Mouse (Mus musculus): Measurements from ENCODE around the gene Opalin. TPM values are rescaled to one million over a fixed set of nuclear protein-coding genes. Genes with fewer than 3 reads are reported as not detected.

The Opalin gene
- total RNA-seq (2021): not detected

DNA sequence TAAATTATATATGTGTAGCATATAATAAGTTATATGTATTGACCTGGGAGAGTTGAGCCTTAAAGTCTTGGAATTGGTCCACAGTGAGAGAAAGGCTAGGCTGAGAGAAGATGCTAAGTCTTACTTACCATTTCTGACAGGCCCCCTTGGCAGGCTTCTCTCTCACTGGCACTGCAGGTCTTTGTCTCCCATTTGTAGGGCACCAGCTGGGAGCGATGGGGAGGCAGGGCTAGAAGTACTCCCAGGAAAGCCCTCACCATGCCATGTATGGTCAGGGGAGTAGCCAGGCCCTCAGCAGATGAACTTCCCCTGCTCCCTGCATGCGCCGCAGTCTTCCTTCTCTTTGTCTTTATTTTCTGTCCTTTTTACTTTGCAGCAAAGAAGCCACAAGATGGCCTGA is at the start of gene Opalin:
TSS of gene Opalin (minus strand) at position 208 of the 400 bp plus-strand sequence.
- no peak for DNase-seq

DNA sequence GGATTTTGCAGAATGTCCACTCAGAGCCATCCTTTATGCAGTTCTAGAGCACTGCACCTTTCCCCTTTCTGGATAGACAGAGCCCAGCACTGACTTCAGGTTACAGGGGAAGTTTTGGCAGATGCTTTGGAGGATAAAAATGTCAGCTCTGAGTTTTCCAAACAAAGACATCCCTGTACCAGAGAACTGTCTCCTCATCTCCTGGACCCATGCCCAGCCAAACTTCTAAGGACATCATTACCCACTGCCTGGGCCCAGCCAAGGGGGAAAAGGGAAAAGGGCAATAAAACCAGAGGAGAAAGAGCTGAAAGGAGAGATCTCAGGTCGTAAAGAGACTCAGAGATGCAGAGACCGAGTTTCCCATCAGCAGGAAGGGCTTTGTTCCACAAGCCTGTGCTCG is 46.1 kb upstream of the Opalin start:
- intact Hi-C loops (cut with DNase I): no loop called here
- no peak for DNase-seq

More for the DNA sequence above, at the start of gene Opalin:
- intact Hi-C loops (cut with DNase I): no loop called here

DNA sequence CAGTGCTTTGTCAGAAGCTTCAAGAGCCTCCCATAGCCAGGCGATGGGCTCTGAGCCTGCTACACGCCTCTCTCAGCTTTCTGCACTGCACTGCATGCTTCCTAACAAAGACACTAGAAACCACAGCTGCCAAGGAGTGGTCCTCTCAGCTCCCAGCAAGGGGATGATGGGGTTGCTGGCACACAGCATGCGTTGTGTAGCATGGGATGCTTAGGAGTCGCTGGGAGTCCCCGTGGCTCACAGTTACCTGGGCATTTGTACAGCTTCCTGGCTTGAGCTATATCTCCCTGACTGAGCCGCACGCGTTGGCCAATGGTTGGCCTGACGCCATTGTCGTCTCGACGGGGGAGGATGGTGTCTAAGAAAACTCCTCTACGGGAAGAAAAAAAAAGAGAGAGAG is 43.0 kb upstream of the Opalin start:
- no peak for DNase-seq
- intact Hi-C loops (cut with DNase I): no loop called here

DNA sequence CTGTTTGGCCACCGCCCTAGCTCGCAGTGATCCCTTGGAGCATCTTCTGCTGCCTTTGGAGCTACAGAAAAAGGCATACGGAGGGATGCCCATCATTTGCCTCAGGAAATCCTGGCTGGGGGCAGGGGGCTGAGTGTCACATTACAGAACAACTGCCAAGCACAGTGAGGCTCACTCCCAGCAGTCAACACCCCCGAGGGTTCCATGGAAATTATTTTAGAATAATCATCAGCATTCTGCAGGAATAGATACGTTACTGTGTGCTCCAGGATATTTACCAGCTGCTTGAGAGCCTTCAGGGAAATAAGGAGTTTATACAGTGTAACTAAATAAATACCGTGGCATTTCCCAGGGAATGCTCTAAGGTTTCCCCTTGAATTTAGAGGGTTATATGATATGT is 41.4 kb upstream of the Opalin start:
- no peak for DNase-seq

DNA sequence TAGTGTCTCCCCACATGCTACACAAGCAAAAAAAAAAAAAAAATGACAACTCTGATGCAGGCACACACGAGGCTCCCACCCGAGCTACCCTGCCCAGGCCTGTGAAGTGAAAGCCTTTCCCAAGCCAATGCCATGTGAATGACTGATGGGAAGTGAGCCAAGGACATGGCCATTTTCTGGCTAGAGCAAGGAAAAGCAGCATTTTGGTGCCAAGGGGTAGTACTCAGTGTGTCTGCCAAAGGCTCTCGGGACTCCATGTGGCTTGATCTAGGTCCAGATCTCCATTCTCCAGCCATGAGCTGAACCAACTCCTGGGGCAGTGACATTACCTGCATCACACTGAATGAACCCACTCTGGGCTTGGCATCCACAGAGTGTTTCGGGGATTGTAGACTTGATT is 40.4 kb upstream of the Opalin start:
- DNase-seq: no peak
- intact Hi-C loops (cut with DNase I): no loop called here

More for the DNA sequence above, 41.4 kb upstream of the Opalin start:
- intact Hi-C loops (cut with DNase I): no loop called here

DNA sequence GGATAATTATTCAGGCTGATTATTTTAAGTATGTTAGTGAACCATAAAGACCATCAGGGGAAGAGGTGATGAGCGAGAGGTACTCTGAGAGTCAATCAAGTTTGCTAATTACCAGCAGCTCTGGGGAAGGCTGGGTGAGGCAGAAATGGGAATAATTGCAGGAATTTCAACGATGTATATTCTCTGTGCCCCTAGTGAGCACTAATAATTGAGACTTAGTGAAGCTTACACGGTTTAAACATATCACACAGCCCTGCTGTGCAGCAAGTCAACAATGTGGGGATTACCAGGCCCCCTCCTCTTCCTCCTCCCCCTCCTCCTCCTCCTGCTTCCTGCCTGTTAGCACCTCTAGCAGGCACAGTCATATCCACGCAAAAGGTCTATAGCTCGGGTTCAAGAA is 37.7 kb upstream of the Opalin start:
- intact Hi-C loops (cut with DNase I): no loop called here
- no peak for DNase-seq

DNA sequence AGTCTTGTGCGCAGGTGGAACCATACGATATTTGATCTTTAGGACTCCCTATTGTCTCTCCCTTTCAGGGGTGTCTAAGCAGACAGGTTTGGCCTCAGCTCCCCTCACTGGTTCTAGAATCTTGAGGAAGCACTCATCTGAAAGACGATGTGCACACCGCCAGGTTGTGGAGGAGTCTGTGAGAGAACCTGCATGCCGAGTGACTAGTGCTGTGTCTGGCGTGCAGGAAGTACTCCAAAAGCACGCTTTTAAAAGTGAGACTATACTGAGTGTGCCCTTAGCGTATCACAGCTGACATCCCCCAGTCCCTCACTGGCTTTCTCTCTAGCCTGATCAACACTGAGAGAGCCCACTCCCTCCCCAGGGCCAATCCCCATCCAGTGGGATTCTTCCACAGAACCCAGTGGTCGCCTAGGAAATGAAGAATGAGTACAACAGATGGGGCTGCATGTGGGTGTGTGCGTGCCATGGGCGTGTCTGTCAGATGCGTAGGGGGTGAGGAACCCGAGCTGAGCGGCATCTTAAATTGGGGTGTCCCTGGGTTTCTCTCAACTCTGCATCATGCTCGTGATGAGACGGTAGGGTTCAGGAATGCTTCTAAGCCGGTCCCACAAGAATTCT is 37.1 kb upstream of the Opalin start:
- intact Hi-C loops (cut with DNase I): no loop called here
- DNase-seq: no peak

DNA sequence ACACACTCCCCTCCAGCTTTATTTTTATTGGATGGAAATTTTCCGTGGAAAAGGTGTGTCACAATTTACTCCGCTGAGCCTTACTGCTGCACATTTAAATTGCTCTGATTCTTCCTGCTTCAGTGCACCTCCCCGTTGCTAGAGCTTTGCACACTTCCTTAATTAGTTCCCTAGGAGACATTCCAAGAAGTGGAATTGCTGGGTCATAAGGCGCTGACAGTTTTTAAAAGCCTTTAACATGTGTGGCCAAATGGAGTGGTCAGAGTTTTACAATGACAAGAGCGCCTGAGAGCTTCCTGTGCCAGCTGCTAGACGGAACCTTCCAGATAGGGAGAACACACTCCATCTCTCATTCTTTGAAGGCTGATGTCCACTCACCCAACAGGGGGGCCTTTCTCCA is 35.7 kb upstream of the Opalin start:
- intact Hi-C loops (cut with DNase I): no loop called here
- no peak for DNase-seq

DNA sequence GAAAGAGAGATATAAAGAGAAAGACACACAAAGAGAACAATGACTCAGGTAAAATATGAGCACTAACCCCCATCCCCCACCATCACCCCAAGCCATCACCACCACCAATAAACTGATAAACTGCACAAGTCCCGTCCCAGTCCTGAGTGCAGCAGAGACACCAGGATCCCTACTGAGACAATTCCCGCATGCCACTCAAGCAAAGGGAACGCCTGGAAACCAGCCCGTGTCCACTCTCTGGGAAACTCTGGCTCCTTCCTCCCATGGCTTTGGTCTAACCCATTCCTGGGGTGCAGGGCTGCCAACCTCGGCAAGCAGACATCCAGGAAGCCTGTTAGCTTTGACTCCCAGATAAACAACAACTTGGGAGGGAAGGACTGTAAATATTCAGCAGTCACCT is 33.1 kb upstream of the Opalin start:
- intact Hi-C loops (cut with DNase I): loop anchor here (5.0 kb wide), 1 partner anchor 42 kb away; no protein-coding TSS in a partner anchor
- DNase-seq: no peak

DNA sequence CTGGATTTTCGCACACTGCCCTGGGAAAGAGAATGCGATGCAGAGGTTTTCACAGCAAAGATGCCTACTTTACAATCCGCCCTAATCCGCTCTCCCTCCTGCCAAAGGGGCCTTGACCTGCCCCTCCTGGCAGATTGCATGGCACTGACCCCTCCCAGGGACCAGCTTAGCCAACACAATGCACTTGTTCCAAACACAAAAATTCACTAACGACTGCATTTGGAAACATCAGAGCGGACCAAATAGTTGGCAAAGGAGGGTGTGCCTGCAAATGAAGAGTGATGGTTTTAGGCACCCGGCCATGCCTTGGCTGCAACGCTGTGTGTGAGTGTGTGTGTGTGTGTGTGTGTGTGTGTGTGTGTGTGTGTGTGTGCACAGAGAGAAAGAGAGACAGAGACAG is 32.6 kb upstream of the Opalin start:
- no peak for DNase-seq
- intact Hi-C loops (cut with DNase I): loop anchor here (5.0 kb wide), 1 partner anchor 43 kb away; no protein-coding TSS in a partner anchor

DNA sequence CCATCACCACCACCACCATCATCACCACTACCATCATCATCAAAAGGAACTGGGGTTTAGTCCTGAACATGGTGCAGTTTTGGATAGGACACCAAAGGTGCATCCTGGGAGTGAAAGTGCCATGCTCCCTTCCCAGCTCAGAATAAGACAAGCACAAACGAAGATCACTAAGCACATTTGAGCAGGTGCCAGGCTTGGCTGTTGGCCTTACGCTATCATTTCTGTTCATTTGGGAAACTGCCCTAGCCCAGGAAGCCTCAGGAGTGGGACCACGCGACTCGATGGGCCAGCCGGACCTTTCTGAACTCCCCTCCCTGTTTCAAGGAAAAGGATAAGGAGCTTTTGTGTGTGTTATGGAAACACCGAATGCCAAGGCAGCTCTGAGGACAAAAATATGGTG is 31.8 kb upstream of the Opalin start:
- intact Hi-C loops (cut with DNase I): loop anchor here (5.0 kb wide), 1 partner anchor 44 kb away; no protein-coding TSS in a partner anchor
- no peak for DNase-seq

DNA sequence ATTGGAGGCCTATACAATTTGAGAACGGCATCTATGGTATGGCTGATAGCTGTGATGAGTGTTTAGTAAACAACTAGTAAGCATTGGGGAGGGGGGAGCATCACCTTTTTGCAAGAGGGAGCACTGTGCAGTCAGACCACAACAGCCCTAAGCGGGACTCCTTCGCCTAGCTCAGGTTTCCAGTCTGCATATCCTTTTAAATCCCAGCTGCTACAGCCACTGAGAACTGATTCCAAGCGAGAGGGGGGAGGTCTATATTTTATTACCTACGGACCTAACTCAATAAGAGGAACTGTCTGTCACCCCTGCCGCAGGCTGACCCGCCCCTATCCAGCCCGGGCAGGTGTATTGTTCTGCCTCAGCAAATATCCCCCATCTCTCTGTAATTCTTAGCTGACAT is 30.6 kb upstream of the Opalin start:
- DNase-seq: no peak
- intact Hi-C loops (cut with DNase I): loop anchor here (5.0 kb wide), 1 partner anchor 45 kb away; no protein-coding TSS in a partner anchor

DNA sequence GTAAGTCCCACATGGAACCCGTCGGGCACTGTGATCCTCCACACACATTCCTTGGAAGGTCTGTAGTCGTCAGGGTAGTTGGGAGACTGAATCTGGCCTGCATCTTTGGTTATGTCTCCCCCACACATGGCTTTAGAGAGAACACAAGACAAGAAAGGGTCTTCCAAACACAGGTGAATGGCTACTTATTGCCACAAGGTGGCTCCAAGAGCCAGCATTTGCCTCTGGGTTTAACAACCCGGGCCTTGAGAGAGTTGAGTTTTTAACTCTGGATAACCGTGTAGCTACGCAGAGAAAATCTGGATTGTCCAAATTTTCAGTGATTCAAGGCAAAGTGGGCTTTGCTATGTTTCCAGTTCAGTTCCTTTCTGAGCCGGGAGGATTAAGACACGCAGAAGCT is 28.0 kb upstream of the Opalin start:
- intact Hi-C loops (cut with DNase I): loop anchor here (1.0 to 5.0 kb wide), 3 partner anchors 47 to 139 kb away; no protein-coding TSS in a partner anchor
- DNase-seq: peak in 1 of 2 experiments; percentile 35

DNA sequence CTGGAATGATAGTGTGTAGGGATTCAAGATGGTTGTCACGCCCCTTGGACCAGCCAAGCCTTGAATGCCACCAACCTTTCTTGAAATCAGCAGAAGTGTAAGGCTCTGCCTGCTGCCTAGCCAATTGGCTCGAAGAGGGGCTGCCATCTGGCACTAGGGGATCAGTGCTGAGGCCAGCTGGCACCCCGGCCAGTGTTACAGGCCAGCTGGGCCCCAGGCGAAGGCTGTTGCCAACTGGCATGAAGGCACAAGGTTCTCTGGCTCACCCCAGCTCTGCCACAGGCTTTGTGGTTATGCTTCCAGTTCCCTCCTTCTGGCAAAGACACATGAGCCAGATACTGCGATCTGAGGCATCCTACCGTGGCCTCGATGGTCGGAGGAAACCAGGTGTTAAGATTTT is 24.5 kb upstream of the Opalin start:
- intact Hi-C loops (cut with DNase I): no loop called here
- DNase-seq: peak; percentile 71 to 78

DNA sequence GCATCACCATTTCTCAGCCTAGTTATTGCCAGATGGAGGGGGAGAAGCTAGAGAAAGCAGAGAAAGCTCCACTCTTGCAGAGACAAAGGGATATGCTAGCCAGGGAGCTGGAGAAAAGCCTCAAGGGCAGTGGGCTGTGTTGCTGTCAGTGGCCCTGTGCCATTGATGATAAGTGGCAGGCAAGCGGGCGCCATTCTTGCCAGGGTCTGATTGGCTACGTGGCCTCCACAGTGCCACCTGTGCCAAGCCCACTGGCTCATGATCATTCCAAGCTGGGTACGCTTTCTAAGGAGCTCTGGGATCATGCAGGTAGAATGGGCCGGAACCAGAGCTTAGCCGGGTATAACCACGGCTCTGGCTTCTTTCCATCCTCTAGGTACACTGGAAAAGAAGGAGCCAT is 23.9 kb upstream of the Opalin start:
- DNase-seq: no peak
- intact Hi-C loops (cut with DNase I): no loop called here

DNA sequence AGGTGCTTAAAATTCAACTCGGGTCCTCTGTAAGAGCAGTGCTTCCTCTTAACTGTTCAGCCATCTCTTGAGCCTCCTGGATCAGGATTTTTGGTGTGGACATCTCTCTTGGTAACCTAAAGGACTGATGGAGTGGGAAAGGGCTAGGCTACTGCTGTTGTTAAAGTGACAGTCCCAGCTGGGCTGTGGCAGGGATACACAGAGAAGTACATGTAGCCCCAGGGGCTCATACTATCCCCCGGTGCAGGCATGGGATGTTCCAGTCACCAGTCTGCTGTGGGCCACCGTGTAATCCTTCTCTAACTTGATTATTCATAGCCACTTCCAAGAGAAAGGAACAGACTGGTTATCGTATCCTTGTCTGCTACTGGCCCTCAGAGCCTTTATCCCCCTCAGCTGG is 20.1 kb upstream of the Opalin start:
- DNase-seq: no peak
- intact Hi-C loops (cut with DNase I): no loop called here

DNA sequence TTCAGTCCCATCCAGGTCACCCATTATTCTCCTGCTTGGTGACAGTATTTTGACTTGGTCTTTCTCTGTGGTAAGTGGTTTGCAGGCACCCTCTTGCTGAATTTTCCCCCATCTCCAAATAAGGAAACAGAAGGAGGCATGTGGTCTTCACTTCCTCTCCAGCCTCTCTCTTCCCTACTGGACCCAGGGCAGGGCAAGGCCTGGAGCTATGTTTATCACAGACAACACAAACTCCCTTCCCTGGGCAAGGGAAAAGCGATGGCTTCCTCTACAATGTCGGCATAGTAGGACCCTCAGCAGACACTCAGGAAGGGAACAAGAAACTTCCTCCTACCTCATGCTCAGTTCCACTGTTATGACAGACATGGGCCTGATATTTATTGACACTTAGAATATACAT is 15.0 kb upstream of the Opalin start:
- intact Hi-C loops (cut with DNase I): no loop called here

DNA sequence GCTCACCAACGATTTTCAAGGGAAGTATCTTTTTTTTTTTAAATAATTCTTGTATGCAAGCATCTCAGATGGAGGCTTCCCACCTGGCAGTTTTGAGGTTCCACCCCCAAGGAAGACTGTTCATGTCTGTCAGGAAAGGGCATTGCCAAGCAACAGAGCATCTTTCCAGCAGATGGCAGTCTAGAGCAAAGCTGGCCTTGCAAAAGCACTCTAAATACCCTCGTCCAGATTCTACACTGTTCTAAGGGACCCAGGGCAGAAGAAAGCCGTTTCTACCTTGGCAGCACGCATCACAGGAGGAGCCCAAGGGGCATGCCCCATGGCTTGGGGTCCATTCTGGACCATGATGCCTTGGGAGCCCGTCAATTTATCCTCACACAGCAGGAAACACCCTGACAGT is 12.9 kb upstream of the Opalin start:
- peak; percentile 63 to 64 for DNase-seq
- intact Hi-C loops (cut with DNase I): loop anchor here (5.0 kb wide), 2 partner anchors 117 to 672 kb away; partner anchors contain the start of gene Tll2

More for the DNA sequence above, 15.0 kb upstream of the Opalin start:
- no peak for DNase-seq

DNA sequence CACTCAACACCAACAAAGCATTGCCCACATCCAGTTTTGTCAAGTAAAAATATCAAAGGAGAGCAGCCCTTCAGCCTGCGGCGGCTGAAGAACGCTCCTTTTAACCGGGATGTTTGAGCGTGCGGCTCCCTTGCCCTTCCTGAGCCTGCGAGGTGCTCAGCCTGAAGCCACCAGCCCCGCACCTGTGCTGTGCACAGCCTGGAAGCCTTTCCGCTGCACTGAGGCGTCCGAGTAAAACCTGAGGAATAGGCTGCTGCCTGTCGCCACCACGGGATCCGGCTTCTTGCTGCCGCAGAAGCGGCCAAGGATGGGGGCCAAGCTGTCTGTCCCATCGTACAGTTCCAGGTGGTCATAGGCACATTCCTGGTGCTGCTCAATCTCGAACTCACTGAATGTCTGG is 11.6 kb upstream of the Opalin start:
- no peak for DNase-seq
- intact Hi-C loops (cut with DNase I): loop anchor here (5.0 kb wide), 2 partner anchors 119 to 674 kb away; partner anchors contain the start of gene Tll2

DNA sequence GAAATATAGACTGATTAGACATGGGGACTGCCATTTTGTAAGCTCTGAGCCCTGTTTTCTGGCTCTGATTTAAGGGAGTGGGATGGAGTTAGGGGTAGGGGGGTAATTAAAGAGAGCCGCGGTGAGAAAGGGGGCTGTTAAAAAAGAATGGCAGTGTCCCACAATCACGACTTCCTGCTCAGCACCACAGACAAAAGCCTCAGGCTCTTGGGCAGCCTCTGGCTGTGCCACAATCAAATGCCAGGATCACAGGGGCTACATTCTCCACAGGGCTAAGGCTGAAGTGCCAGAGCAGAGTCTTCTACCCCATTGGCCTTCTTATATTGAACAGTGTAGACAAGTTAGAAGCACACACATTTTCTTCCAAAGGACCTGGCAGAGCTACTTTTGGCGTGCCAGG is 11.0 kb upstream of the Opalin start:
- intact Hi-C loops (cut with DNase I): loop anchor here (2.0 to 5.0 kb wide), 3 partner anchors 119 to 674 kb away; partner anchors contain the start of gene Tll2
- no peak for DNase-seq

DNA sequence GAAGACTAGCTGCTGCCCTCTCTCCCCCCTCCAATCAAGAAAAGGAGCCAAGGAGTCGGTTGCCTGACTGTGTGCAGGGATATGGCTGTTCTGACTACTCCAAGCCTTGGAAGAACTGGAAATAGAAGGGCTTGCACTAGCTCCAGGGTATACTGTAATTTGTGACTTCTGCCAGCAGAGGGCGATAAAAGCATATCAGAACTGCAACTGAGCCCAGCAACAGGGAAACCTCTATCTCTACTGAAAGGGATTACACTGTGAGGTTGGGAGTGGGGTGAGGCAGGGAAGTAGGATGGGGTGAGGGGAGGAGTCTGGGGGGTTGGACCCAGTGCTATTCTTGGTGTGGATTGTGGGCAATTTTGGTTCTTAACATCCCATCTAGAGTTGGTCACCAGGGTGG is 9.8 kb upstream of the Opalin start:
- intact Hi-C loops (cut with DNase I): loop anchor here (2.0 to 5.0 kb wide), 3 partner anchors 121 to 676 kb away; partner anchors contain the start of gene Tll2
- peak; percentile 67 to 73 for DNase-seq

DNA sequence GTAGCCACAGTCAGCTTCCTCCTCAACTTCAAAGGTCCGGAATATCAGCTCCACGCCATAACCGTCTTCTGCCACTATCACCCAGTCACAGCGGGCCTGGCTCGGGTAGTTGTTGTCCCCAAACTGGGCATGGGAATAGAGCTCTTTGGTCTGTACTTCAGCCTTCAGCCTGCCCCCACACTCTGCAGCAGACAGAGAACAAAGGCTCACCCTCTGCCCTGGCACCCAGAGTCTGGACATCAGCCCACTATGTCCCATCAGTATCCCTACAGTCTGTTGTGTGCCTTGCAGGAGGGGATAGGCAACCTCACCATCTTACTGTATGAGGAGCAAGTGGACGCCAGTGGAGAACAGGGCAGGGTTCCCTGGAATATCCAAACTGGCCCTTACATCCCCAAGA is 9.4 kb upstream of the Opalin start:
- intact Hi-C loops (cut with DNase I): loop anchor here (2.0 to 5.0 kb wide), 3 partner anchors 121 to 676 kb away; partner anchors contain the start of gene Tll2
- DNase-seq: no peak
